Mouse (Mus musculus) spleen, postnatal 10 days (tissue): ENCODE results near the gene Hexim2.
A peak's percentile ranks its signal among the peaks of the same experiment; 100 is the strongest.

Experiments used
- DNase-seq, 2 experiments: peaks; one replicate each; pipeline ENCODE4 v3.0.0; 2021 to 2022; ENCODE audit warnings: low spot score in 2 of 2

The Hexim2 gene

DNA sequence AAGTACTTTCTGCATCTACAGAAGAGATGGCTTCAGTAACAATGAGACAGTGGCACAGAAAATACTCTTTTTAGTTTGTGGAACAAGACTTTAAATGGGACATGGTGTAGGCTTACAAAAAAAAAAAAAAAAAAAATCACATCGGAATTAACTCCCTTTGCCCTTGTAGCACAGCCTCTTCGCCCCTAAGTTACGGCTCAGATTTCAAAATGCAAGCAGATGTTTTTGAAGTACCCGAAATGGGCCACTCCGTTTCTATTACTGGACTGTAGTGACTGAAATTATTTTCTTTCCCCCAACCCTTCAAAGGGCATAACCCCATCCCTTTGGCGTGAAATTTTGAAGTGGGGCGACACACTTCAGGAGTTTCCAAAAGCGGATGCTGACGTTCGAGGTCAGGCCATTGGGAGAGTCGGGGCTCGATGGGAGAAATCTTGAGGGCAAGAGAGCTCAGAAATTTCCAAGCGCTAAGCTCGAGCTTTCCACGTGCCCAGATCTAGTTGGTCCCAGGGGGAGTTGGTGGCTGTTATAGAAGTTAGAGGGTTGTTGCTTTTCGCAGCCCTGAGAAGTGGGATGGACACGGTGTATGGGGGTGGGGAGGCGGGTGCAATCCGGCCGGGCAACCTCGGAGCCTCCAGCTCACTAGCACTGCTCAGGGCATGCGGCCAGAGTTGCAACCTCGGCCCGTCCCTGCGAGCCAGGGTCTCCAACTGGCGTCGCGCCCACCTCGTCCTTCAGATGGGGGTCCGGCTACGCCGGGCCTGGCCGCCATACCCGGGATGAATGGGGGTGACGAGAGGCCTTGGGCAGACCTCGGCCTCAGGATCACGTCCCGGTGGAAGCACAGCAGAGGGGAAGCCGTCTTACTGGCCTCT is at the start of gene Hexim2:
Hexim2 (plus strand) TSS at position 729 of the 875 bp plus-strand sequence.
- peak; percentile 70 to 87 for DNase-seq

GRCm38 (mm10) chr11:103093306-103093705 is 38.9 kb upstream of the Hexim2 start:
- DNase-seq, result no peak

DNA sequence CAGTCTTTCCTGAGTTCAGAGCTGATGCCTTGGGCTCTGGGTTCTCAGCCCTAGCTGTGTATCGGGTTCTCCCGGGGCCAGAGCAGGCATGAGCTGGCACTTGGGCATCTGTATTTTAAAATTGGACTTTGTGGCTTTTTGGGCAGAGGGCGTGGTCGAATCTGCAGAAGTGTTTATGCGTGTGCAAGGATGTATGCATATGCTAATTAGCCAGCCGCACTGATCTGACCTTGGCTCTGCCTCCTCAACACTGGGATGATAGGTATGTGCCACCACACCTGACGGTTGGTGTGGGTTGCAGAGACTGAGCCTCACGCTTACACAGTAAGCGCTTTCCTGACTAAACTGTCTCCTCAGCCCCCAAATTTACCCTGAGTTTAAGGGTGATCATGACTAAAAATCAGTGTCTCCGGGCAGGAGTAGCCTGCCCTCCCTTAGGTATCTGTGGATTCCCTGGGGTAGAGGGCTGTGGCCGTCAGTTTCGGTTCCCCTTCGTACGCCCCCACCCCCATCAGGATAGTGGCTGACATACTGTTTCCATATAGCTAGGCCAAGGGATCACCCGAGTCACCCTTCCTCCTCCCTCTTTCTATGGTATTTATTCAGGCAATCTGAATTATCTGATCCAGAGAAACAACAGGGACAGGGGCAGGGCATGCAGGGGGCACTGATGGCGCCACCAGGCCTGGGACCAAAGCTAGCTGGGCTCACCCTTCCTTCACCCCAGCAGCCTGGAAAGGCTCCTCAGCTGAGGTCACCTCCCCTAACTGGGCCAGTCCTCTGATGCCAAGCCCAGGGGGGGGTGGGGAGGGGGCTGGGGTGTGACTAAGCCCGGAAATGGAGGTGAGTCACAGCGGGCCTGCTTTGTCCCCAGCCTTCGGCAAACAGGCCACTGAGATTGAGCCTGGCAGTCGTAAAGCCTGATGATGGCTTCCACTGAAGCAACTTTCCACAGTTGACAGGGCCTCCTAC is 38.1 kb upstream of the Hexim2 start:
- DNase-seq, result peak in 1 of 2 experiments; percentile 52

- DNase-seq, result peak in 1 of 2 experiments; percentile 12
Observed at GRCm38 (mm10) chr11:103095107-103095670, 37.0 kb upstream of the Hexim2 start.

- no peak for DNase-seq
Observed at GRCm38 (mm10) chr11:103095801-103096200, 36.4 kb upstream of the Hexim2 start.

DNA sequence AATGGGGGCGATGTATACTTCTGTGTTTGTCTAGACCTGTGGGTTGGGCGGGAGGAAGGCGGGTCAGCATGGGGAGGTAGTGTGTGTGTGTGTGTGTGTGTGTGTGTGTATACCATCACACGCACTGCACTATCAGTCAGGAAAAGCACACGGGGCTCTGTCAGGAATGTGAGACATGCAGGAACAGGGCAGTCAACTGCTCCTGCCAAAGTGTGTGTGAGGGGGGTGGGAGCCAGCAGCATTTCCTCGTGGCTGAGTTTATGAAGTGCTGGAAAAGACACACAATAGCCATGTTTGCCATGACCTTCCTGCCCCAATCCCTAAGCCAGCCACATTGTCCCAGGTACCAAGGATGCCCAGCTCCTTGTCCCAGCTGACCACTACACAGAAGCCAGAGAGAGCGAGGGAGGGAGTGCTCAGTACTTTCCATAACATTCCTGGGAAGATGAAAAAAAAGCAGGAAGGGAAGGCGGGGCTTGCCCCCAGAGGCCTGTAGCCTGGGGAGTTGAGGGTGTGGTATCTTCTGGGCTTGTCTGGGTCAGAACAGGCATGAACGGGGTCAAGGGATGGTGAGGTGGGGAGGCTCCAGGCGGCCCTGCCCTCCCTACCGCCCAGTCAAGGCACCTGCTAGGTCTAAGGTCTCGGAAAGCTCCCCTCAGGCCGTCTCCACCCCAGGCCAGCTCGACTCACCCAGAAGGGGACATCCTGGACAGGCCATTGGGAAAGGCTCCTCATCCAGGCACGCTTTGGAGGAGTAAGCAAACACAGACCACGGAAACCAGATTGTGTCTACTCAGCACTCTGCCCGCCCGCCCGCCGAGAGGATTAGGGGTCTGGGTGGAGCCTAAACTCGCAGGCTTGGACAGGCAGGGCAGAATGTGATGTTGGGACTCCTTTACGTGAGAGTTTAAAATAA is 35.0 kb upstream of the Hexim2 start:
- peak in 1 of 2 experiments; percentile 12 for DNase-seq

DNA sequence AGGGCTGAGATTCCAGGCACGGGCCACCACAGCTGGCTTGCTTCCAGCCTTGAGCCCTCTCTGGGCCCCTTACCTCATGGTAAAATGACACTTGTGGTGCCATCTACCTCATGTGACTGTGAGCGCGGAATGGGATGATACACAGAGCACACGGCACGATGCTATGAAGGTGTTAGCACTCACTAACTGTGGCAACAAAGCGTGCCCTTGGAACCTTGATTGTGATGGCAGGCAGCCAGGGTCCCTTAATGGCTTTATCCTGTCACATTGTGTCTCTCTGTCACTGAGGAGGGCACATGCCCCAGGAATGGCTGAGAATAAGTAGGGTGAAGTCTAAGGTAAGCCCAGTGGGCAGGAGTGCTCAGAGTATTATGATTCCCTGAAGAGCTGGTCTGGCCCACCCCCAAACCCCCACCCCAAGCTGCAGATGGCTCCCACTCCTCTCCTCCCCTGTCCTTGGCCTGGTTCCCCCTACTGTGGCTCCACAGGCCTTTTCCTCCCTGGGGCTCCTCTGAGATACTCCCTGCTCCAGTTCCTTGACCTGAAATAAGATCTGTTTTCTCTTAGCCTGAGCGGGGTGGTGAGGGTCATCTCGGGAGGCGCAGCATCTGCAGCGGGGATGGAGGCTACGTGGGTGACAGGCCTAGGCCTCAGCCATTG is 33.6 kb upstream of the Hexim2 start:
- DNase-seq, result peak in 1 of 2 experiments; percentile 12

DNA sequence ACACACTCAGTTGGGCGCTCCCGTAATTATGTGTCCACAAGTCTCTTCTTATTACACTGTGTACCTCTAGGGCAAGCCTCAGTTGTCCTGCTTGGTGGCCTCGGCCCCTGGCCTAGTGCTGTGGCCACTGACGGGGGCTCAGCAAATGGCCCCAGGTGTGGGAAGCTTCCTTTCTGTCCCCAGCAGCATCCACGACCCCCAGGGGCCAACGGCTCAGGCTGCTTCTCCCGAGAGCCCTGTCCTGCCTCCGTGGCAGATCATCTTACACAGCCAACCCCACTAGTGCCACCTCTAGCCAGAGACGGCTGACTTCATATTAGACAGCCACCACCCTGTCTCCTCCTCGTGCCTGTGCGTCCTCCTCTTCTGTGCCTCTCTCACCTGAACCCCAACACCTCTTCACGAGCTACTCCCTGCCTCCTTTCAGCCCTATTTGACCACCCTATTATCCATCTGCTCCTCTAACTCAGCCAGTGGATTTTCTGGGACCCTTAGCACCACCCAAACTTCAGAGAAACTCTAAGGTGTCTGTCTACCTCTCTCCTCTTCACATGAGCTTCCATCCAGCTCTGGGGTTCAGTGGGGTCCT is 32.8 kb upstream of the Hexim2 start:
- DNase-seq, result peak in 1 of 2 experiments; percentile 12

- peak in 1 of 2 experiments; percentile 34 for DNase-seq
Observed at GRCm38 (mm10) chr11:103100361-103100760, 31.9 kb upstream of the Hexim2 start.

- DNase-seq, result peak; percentile 60 to 72
Observed at GRCm38 (mm10) chr11:103101481-103101865, 30.8 kb upstream of the Hexim2 start, which contains the start of the genes Plcd3 and Acbd4. Gene Plcd3 (minus strand): TSS chr11:103101658. Gene Acbd4 (plus strand): TSS chr11:103101682.

GRCm38 (mm10) chr11:103101866-103102501 is 30.2 kb upstream of the Hexim2 start:
- DNase-seq, result peak; percentile 55 to 66

GRCm38 (mm10) chr11:103102725-103103349 is 29.4 kb upstream of the Hexim2 start:
- peak; percentile 98 to 100 for DNase-seq

- DNase-seq, result peak in 1 of 2 experiments; percentile 49
Observed at GRCm38 (mm10) chr11:103103621-103104020, 28.6 kb upstream of the Hexim2 start.

DNA sequence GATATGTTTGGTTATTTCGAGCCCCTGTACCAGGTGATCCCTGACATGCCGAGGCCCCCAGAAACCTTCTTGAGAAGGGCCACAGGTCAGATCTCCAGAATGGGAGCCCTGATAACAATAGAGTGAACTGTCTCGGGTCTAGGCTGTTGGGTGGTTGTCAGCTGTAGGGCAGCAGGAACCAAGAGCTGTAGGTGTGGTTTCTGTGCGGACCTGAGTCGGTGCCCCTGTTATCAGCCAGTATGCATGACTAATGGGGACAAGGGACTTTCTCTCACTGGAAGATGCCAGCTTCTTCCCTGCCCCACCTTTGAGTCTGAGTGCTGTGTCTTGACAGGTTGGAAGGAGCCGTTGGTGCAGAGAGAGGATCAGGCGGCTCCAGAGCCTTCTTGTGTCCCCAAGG is 27.8 kb upstream of the Hexim2 start:
- peak in 1 of 2 experiments; percentile 36 for DNase-seq

DNA sequence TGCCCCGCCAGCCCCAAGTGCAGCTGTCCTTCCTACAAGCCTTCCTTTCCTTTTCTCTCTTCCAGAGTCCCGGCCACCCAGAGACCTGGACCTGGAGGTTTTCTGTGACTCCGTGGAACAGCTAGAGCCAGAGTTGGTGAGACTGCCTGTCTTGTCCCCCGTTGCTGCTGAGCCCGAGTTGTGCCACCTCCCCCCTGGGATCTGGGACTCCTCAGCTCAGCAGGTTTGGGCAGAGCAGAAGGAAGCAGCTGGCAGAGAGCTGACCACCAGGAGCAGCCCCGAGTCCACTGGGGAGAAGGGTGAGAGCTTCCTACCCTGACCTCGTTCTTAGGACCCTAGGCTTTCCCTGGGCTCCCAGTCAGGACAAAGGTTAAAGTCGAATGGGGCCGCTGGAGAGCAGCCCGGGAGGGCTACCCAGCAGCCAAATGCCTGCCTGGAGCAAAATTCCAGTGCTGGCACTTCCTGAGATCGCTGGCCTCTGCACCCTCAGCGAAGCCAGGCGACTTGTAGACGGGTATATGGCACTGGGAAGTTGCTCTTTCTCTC is 27.0 kb upstream of the Hexim2 start:
- DNase-seq, result no peak

- DNase-seq, result no peak
Observed at GRCm38 (mm10) chr11:103105810-103106209, 26.4 kb upstream of the Hexim2 start.

- no peak for DNase-seq
Observed at GRCm38 (mm10) chr11:103106386-103106785, 25.8 kb upstream of the Hexim2 start.

- DNase-seq, result no peak
Observed at GRCm38 (mm10) chr11:103111301-103111700, 20.9 kb upstream of the Hexim2 start.
